Mouse (Mus musculus) kidney, embryonic 14.5 days (tissue): ENCODE results near the gene 4921539E11Rik. TPM values are rescaled to one million over a fixed set of nuclear protein-coding genes. Genes with fewer than 3 reads are reported as not detected.

Source experiments
- ATAC-seq: fragments of 200-750 bp; cut with Nextera tagmentation; 2 replicates; pipeline ENCODE4 v1.8.0; 2017; ENCODE audit warnings: moderate number of reproducible peaks, mild to moderate bottlenecking, moderate TSS enrichment, moderate library complexity; ENCODE audit not compliant: low FRiP score, low TSS enrichment
- H3K27ac ChIP-seq: fragments of 300-500 bp; sonication (generic); 2 replicates; pipeline ENCODE4 v1.5.1; 2014; ENCODE audit warnings: low read depth, mild to moderate bottlenecking, low read length, moderate library complexity, mixed read lengths
- H3K27me3 ChIP-seq: fragments of 300-500 bp; sonication (generic); 2 replicates; pipeline ENCODE4 v1.6.1; 2014; ENCODE audit warnings: mild to moderate bottlenecking, low read length; ENCODE audit not compliant: control insufficient read depth, insufficient read depth
- H3K36me3 ChIP-seq: fragments of 300-500 bp; sonication (generic); 2 replicates; pipeline ENCODE4 v1.6.1; 2014; ENCODE audit warnings: low read length, mixed read lengths; ENCODE audit not compliant: control insufficient read depth, insufficient read depth
- H3K4me1 ChIP-seq: fragments of 300-500 bp; sonication (generic); 2 replicates; pipeline ENCODE4 v1.6.1; 2014; ENCODE audit warnings: low read length, mixed read lengths; ENCODE audit not compliant: control insufficient read depth, insufficient read depth
- H3K4me2 ChIP-seq: fragments of 300-500 bp; sonication (generic); replicated peaks from 2 replicates; pipeline ENCODE4 v1.6.1; 2014; ENCODE audit warnings: low read depth, mild to moderate bottlenecking, low read length
- H3K4me3 ChIP-seq: fragments of 300-500 bp; sonication (generic); 2 replicates; pipeline ENCODE4 v1.5.1; 2014; ENCODE audit warnings: mild to moderate bottlenecking, low read length
- H3K9ac ChIP-seq: fragments of 300-500 bp; sonication (generic); 2 replicates; pipeline ENCODE4 v1.6.1; 2014; ENCODE audit warnings: low read depth, mild to moderate bottlenecking, low read length, moderate library complexity
- H3K9me3 ChIP-seq: fragments of 300-500 bp; sonication (generic); 2 replicates; pipeline ENCODE4 v1.6.1; 2016; ENCODE audit warnings: low read length; ENCODE audit not compliant: control insufficient read depth
- WGBS: fragments of 180-500 bp; shearing (Covaris S2); extraction: QIAGEN DNeasy Blood & Tissue Kit; methylation state at CpG from one replicate; pipeline ENCODE4 v1.1.7; 2014; 5-methylcytosine and 5-hydroxymethylcytosine counted together
- polyA plus RNA-seq: library from polyadenylated mRNA; unstranded; fragments of >200 nt; fragmentation: Nextera tagmentation; extraction: Ambion mirVana; gene quantifications from 2 replicates; pipeline ENCODE4 v1.2.1, GENCODE M21; 2014

4921539E11Rik gene
- polyA plus RNA-seq, 1 experiment from 2014 or later: not detected

DNA sequence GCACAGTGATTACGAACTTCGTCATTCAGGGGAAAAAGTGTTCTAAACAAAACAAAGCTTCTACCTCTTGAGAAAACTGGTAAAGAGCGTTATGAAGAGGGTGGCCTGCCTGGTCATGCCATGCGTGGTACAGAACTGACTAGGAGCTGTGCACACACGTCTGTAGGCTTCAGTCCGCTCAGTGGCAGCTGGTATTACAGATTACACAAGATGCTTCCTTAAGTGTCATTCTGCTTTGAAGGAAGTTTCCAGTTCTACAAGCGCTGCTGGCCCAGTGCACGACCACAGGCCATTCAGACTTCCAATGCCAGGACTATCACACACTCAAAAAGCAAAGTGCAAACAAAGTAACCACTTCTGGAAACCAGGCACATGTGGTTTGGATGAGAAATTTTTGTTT is 93.3 kb downstream of the 4921539E11Rik start:
- H3K9me3 ChIP-seq: peaks cover 2% of the 10 kb centered on the region; the same call in 1 of the 2 replicates
- H3K27ac ChIP-seq: no peak overlapping the region
- H3K27me3 ChIP-seq: no peaks in the 10 kb centered on the region
- ATAC-seq: no peak
- H3K4me3 ChIP-seq: no peak overlapping the region
- peaks cover 39% of the 10 kb centered on the region for H3K36me3 ChIP-seq
- no peaks in the 10 kb centered on the region for H3K4me1 ChIP-seq
- H3K9ac ChIP-seq: no peak overlapping the region
- H3K4me2 ChIP-seq: no peak overlapping the region
- WGBS: 94% methylated on average over 8 of the region's 8 CpGs

GRCm38 (mm10) chr4:103192421-103192820 is 98.2 kb downstream of the 4921539E11Rik start:
- no peak overlapping the region for H3K27ac ChIP-seq
- no peak overlapping the region for H3K4me2 ChIP-seq
- no peaks in the 10 kb centered on the region for H3K27me3 ChIP-seq
- H3K4me3 ChIP-seq: no peak overlapping the region
- WGBS: 91% methylated on average over 2 of the region's 2 CpGs
- no peaks in the 10 kb centered on the region for H3K4me1 ChIP-seq
- peaks cover 34% of the 10 kb centered on the region for H3K36me3 ChIP-seq
- H3K9me3 ChIP-seq: peaks cover 4% of the 10 kb centered on the region; the same call in 1 of the 2 replicates
- ATAC-seq: no peak
- no peak overlapping the region for H3K9ac ChIP-seq

DNA sequence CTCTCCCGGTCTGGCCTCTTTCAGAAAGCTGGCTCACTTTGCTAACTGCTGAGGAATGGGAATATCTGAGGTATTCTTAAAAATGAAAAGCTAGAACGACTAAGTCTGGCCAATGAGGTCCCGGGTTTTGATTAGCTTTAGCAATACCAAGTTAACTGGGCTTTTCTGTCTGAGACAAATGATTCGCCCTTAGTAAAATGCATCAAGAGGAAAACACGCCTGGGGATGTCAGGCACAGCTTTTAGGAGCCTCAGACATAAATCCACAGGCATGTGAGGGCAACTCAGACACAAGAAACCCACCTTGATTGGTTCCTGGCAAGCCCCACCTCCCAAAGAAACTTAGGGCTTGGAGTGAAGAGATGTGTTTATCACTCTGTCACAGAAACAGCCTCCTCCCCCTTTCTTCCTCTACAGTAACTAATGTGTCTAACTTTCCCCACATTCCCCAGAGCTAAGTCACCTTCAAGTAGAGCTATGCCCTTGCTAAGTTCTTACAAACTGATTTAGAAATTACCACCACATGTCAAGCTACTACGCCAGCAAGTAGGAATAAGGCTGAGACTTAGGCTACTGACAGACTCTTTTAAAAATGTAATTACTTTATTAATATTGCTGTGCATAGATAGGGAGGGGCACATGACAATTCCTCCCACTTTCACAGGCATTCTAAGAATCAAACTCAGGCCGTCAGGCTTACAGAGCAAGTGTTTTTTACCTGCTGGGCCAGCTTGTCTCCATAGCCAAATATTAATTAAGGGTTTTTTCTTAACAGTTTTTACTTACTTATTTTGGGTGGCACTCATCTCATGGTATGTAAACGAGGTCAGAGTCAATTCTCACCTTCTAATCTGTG is 101.7 kb downstream of the 4921539E11Rik start:
- no peak overlapping the region for H3K9ac ChIP-seq
- no peak overlapping the region for H3K4me3 ChIP-seq
- WGBS: 85% methylated on average over 8 of the region's 8 CpGs
- H3K27me3 ChIP-seq: no peaks in the 10 kb centered on the region
- H3K9me3 ChIP-seq: peaks cover 4% of the 10 kb centered on the region; the same call in 1 of the 2 replicates
- no peak overlapping the region for H3K4me2 ChIP-seq
- no peak for ATAC-seq
- H3K36me3 ChIP-seq: peaks cover 21% of the 10 kb centered on the region; the same call in 1 of the 2 replicates
- no peak overlapping the region for H3K27ac ChIP-seq
- no peaks in the 10 kb centered on the region for H3K4me1 ChIP-seq

Other genes with a start within 250 kb of the 4921539E11Rik start
- gene Mier1, start 176.5 kb downstream of the 4921539E11Rik start, polyA plus RNA-seq: 38.9 and 54.5 TPM in 2 replicates
- 3.2 and 4.9 TPM in 2 replicates for gene Wdr78, start 176.3 kb downstream of the 4921539E11Rik start, polyA plus RNA-seq
- 7.2 and 11.8 TPM in 2 replicates for gene Slc35d1, start 75.7 kb downstream of the 4921539E11Rik start, polyA plus RNA-seq
- 20.2 and 24.3 TPM in 2 replicates for gene Oma1, start 22.9 kb upstream of the 4921539E11Rik start, polyA plus RNA-seq